ENCODE assay signal across 8 mouse cellular contexts in genomic region chr12:108422858-108423631, GRCm38 (mm10). TPM values are rescaled to one million over a fixed set of nuclear protein-coding genes. Genes with fewer than 3 reads are reported as not detected.
DNase-seq lines count a peak whose midpoint lies in the region; ATAC-seq and TF ChIP-seq lines count a peak whose summit lies in the region.

No protein-coding gene starts in this region.

- peak; percentile 52 for DNase-seq in CD4-positive helper T cell, adult 2 months (ENCODE audit: low read depth, low spot score)
- peak; percentile 87 for DNase-seq in heart, postnatal 0 days (ENCODE audit: low spot score)
- peak; percentile 89 to 95 for DNase-seq in kidney, postnatal 36 days
- DNase-seq in liver, embryonic 14.5 days (ENCODE audit: low read depth in 3 of 3, low spot score in 3 of 3), result peak in 1 of 3 experiments; percentile 14
- DNase-seq in testis, postnatal 14 days (ENCODE audit: low spot score), result peak; percentile 72

- H3K27ac ChIP-seq in brown adipose tissue, adult 24 weeks (replicated peaks; ENCODE audit: low read depth, low read length), result no peak overlapping the region; the same call in 1 of the 2 replicates
- peak overlapping the region; percentile 89 for H3K27ac ChIP-seq in forebrain, embryonic 13.5 days
- H3K27ac ChIP-seq in heart, postnatal 0 days (ENCODE audit: low read depth), result peak overlapping the region; percentile 81
- H3K27ac ChIP-seq in liver, embryonic 14.5 days, result no peak overlapping the region
- H3K27ac ChIP-seq in neural tube, embryonic 12.5 days, result peak overlapping the region; percentile 88

- no peaks in the 10 kb centered on the region for H3K9me3 ChIP-seq in forebrain, embryonic 13.5 days (replicated peaks)
- no peaks in the 10 kb centered on the region for H3K9me3 ChIP-seq in heart, postnatal 0 days (replicated peaks; ENCODE audit: control insufficient read depth, low read length)
- H3K9me3 ChIP-seq in liver, embryonic 14.5 days (ENCODE audit: control insufficient read depth, low read length), result no peaks in the 10 kb centered on the region
- H3K9me3 ChIP-seq in neural tube, embryonic 12.5 days, result no peaks in the 10 kb centered on the region

- TF ChIP-seq EP300 in heart, postnatal 0 days (IDR thresholded peaks at IDR 0.05; ENCODE audit: low read depth), result no peak
- no peak for TF ChIP-seq EP300 in liver, embryonic 14.5 days (IDR thresholded peaks at IDR 0.05; ENCODE audit: low read depth)

- peak overlapping the region; percentile 90 for H3K9ac ChIP-seq in forebrain, embryonic 13.5 days
- H3K9ac ChIP-seq in heart, postnatal 0 days (replicated peaks; ENCODE audit: low read depth, low read length), result peak overlapping the region; percentile 86
- no peak overlapping the region for H3K9ac ChIP-seq in liver, embryonic 14.5 days (replicated peaks)
- H3K9ac ChIP-seq in neural tube, embryonic 12.5 days, result peak overlapping the region; percentile 90

- WGBS in forebrain, embryonic 13.5 days, result under 1% methylated on average over 69 of the region's 90 CpGs
- WGBS in heart, postnatal 0 days, result under 1% methylated on average over 68 of the region's 90 CpGs
- WGBS in liver, embryonic 14.5 days (ENCODE audit: insufficient replicate concordance), result under 1% methylated on average over 82 of the region's 90 CpGs
- under 1% methylated on average over 90 of the region's 90 CpGs for WGBS in neural tube, embryonic 12.5 days

- peaks cover 8% of the 10 kb centered on the region; the same call in 1 of the 2 replicates for H3K27me3 ChIP-seq in forebrain, embryonic 13.5 days
- no peaks in the 10 kb centered on the region for H3K27me3 ChIP-seq in heart, postnatal 0 days (ENCODE audit: control insufficient read depth, insufficient read depth, low read length)
- peaks cover 32% of the 10 kb centered on the region for H3K27me3 ChIP-seq in liver, embryonic 14.5 days (ENCODE audit: control insufficient read depth, insufficient read depth, low read length)
- no peaks in the 10 kb centered on the region for H3K27me3 ChIP-seq in neural tube, embryonic 12.5 days (replicated peaks)

- H3K4me1 ChIP-seq in brown adipose tissue, adult 24 weeks (ENCODE audit: control insufficient read depth, insufficient read depth, insufficient read length, low read length), result no peaks in the 10 kb centered on the region; the same call in 1 of the 2 replicates
- H3K4me1 ChIP-seq in forebrain, embryonic 13.5 days, result peaks cover 26% of the 10 kb centered on the region
- no peaks in the 10 kb centered on the region for H3K4me1 ChIP-seq in heart, postnatal 0 days (ENCODE audit: control insufficient read depth, insufficient read depth)
- no peaks in the 10 kb centered on the region; a peak in 1 of 4 replicates for H3K4me1 ChIP-seq in liver, embryonic 14.5 days (replicated peaks; ENCODE audit: control insufficient read depth in 2 of 2, insufficient read depth in 2 of 2, low read length in 1 of 2)
- peaks cover 26% of the 10 kb centered on the region for H3K4me1 ChIP-seq in neural tube, embryonic 12.5 days

- peak overlapping the region; percentile 74 for H3K4me2 ChIP-seq in forebrain, embryonic 13.5 days
- peak overlapping the region; percentile 90 for H3K4me2 ChIP-seq in heart, postnatal 0 days (ENCODE audit: low read depth, low read length)
- H3K4me2 ChIP-seq in liver, embryonic 14.5 days (ENCODE audit: low read depth), result peak overlapping the region; percentile 45
- H3K4me2 ChIP-seq in neural tube, embryonic 12.5 days (replicated peaks), result peak overlapping the region; percentile 72

- peak; percentile 41 for TF ChIP-seq CTCF in heart, postnatal 0 days (IDR thresholded peaks at IDR 0.05; ENCODE audit: low read depth)
- no peak for TF ChIP-seq CTCF in liver, embryonic 14.5 days (IDR thresholded peaks at IDR 0.05; ENCODE audit: low read depth)

- peak overlapping the region; percentile 88 for H3K4me3 ChIP-seq in brown adipose tissue, adult 24 weeks (ENCODE audit: insufficient read depth, low read depth, low read length)
- H3K4me3 ChIP-seq in forebrain, embryonic 13.5 days, result peak overlapping the region; percentile 80
- H3K4me3 ChIP-seq in heart, postnatal 0 days (ENCODE audit: low read depth, low read length), result peak overlapping the region; percentile 87
- H3K4me3 ChIP-seq in liver, embryonic 14.5 days (ENCODE audit: insufficient read depth in 1 of 2, low read depth in 2 of 2, low read length in 2 of 2), result peak overlapping the region; percentile 43 to 49
- H3K4me3 ChIP-seq in neural tube, embryonic 12.5 days, result peak overlapping the region; percentile 80

- ATAC-seq in forebrain, embryonic 13.5 days, result peak; percentile 95
- peak; percentile 92 for ATAC-seq in heart, postnatal 0 days (ENCODE audit: insufficient read depth, low read depth)
- peak; percentile 47; the same call in 1 of the 2 replicates for ATAC-seq in liver, embryonic 14.5 days (ENCODE audit: insufficient read depth)
- ATAC-seq in neural tube, embryonic 12.5 days (ENCODE audit: low FRiP score, low read depth), result peak; percentile 90

- H3K36me3 ChIP-seq in forebrain, embryonic 13.5 days (ENCODE audit: poor library complexity, severe bottlenecking), result no peaks in the 10 kb centered on the region
- H3K36me3 ChIP-seq in heart, postnatal 0 days (replicated peaks; ENCODE audit: control insufficient read depth, insufficient read depth, low read length), result no peaks in the 10 kb centered on the region
- no peaks in the 10 kb centered on the region for H3K36me3 ChIP-seq in liver, embryonic 14.5 days (replicated peaks; ENCODE audit: control insufficient read depth, insufficient read depth, low read depth)
- no peaks in the 10 kb centered on the region for H3K36me3 ChIP-seq in neural tube, embryonic 12.5 days

RNA-seq across cellular contexts. Expression of gene Eml1, which starts 52.3 kb away (rescaled TPM):
- polyA plus RNA-seq in brown adipose tissue, adult 24 weeks (2012; ENCODE audit: insufficient read depth, insufficient read length, missing spikeins), result 4.2 and 5.1 TPM in 2 replicates
- polyA plus RNA-seq in forebrain, embryonic 13.5 days (2015; fragmentation: Nextera tagmentation; extraction: Ambion mirVana), result 54.5 and 71.4 TPM in 2 replicates
- total RNA-seq in heart, postnatal 0 days (2014; rRNA removed; ENCODE audit: low replicate concordance), result 69.3 and 80.6 TPM in 2 replicates
- 61.3 and 65.2 TPM in 2 replicates for polyA plus RNA-seq in heart, postnatal 0 days (2015; fragmentation: Nextera tagmentation; extraction: Ambion mirVana)
- 1.8 and 2.5 TPM in 2 replicates for polyA plus RNA-seq in liver, embryonic 14.5 days (2012; rRNA removed)
- polyA plus RNA-seq in liver, embryonic 14.5 days (2014; fragmentation: Nextera tagmentation; extraction: Ambion mirVana), result 3.3 and 4.1 TPM in 2 replicates
- polyA plus RNA-seq in neural tube, embryonic 12.5 days (2016; fragmentation: Nextera tagmentation; extraction: Ambion mirVana), result 108 and 122 TPM in 2 replicates

Comparison
In these comparisons a context has a peak if more than half of its experiments do, and no peak if none do; other contexts are left out.
1. H3K27ac ChIP-seq: peak in forebrain, embryonic 13.5 days (single experiment), heart, postnatal 0 days (single experiment) and neural tube, embryonic 12.5 days (single experiment); none in brown adipose tissue, adult 24 weeks (single experiment) and liver, embryonic 14.5 days (single experiment).
2. Peak in every context shown above with its lines, with median percentiles within 50 percentile points of each other: H3K4me3 ChIP-seq, ATAC-seq and H3K4me2 ChIP-seq.